Comparison of ENCODE assay signal across 15 mouse cellular contexts in genomic region chr8:57546834-57547233, GRCm38 (mm10).
"Had no signal": no experiment of that assay in that cellular context is flagged by ENCODE, and none has a peak within 500 bp of the region (broad histone marks: within the 10 kb centered on the region; RNA-seq: fewer than 3 reads in every experiment).

No protein-coding gene starts in this region.

- H3K4me1 ChIP-seq: neural tube, embryonic 15.5 days; stomach, embryonic 15.5 days had no signal

- H3K27me3 ChIP-seq: neural tube, embryonic 15.5 days; stomach, embryonic 15.5 days had no signal

- H3K36me3 ChIP-seq: stomach, embryonic 15.5 days had no signal

- H3K4me3 ChIP-seq: neural tube, embryonic 15.5 days; stomach, embryonic 15.5 days had no signal

- DNase-seq: retina, postnatal 1 day; right cerebral cortex, adult 18-20 months; right cerebral cortex, postnatal 14 days; right cerebral cortex, postnatal 25 days; right cerebral cortex, postnatal 4 days; spleen, adult 18-20 months; thymus, adult 18-20 months; thymus, adult 2 months; thymus, postnatal 14 days; thymus, postnatal 25 days; thymus, postnatal 36 days; thymus, postnatal 4 days had no signal

- H3K27ac ChIP-seq: neural tube, embryonic 15.5 days; stomach, embryonic 15.5 days; stomach, postnatal 0 days had no signal

- H3K9me3 ChIP-seq: neural tube, embryonic 15.5 days; stomach, embryonic 15.5 days had no signal
